Mouse (Mus musculus) spleen, adult 2 months (tissue): Measurements from ENCODE around the gene Zcchc2.

ENCODE experiments used
- CTCF ChIP-seq: fragments of 200-500 bp; IDR thresholded peaks from 2 replicates; pipeline ENCODE4 v1.5.1; 2011; ENCODE audit warnings: mild to moderate bottlenecking, inconsistent platforms; ENCODE audit not compliant: insufficient read depth, insufficient read length, insufficient replicate concordance; ENCODE audit errors: extremely low read depth
- POLR2A ChIP-seq: fragments of 200-500 bp; IDR thresholded peaks from 2 replicates; pipeline ENCODE4 v1.6.1; 2011; ENCODE audit warnings: low read depth, low read length, inconsistent platforms

DNA sequence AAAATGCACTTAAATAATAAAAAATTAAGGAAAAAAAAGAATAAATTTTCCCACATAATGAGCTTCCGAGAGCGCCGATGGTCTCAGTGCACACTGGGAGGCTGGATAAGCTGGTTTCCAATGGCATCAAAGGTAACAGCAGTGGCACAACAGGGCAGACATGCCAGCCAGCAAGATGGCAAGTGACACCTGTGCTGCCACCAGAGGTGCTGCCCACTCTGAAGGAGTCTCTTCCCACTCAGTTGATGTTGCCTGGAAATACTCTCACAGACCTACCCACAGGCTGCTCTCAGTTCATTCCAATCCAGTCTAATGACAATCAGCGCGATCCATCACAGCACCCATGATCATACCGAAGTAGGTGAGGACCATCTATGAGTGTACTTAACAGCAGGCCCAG, 58.8 kb downstream of the Zcchc2 start:
- TF ChIP-seq CTCF (no peak), POLR2A (no peak)
